Mouse (Mus musculus) midbrain, embryonic 16.5 days (tissue): ENCODE data around the gene Sema3g. TPM values are rescaled to one million over a fixed set of nuclear protein-coding genes. Genes with fewer than 3 reads are reported as not detected.

Experiments
- ATAC-seq: fragments of 200-750 bp; cut with Nextera tagmentation; 2 replicates; pipeline ENCODE4 v1.8.0; 2017; ENCODE audit warnings: moderate TSS enrichment
- H3K27ac ChIP-seq: fragments of 300-500 bp; sonication (generic); 2 replicates; pipeline ENCODE4 v1.5.1; 2014; ENCODE audit warnings: mild to moderate bottlenecking, low read length, mixed read lengths
- H3K27me3 ChIP-seq: fragments of 300-500 bp; sonication (generic); 2 replicates; pipeline ENCODE4 v1.6.1; 2014; ENCODE audit warnings: low read depth, low read length, mixed read lengths; ENCODE audit not compliant: control insufficient read depth, insufficient read depth
- H3K36me3 ChIP-seq: fragments of 300-500 bp; sonication (generic); 2 replicates; pipeline ENCODE4 v1.6.1; 2014; ENCODE audit warnings: mild to moderate bottlenecking, low read length, moderate library complexity, mixed read lengths; ENCODE audit not compliant: control insufficient read depth, insufficient read depth
- H3K4me1 ChIP-seq: fragments of 300-500 bp; sonication (generic); 2 replicates; pipeline ENCODE4 v1.6.1; 2014; ENCODE audit warnings: mild to moderate bottlenecking, low read length, mixed read lengths; ENCODE audit not compliant: control insufficient read depth, insufficient read depth
- H3K4me2 ChIP-seq: fragments of 300-500 bp; sonication (generic); 2 replicates; pipeline ENCODE4 v1.6.1; 2014; ENCODE audit warnings: mild to moderate bottlenecking, low read length, mixed read lengths
- H3K4me3 ChIP-seq: fragments of 300-500 bp; sonication (generic); 2 replicates; pipeline ENCODE4 v1.5.1; 2014; ENCODE audit warnings: low read depth, mild to moderate bottlenecking, low read length, moderate library complexity, mixed read lengths
- H3K9ac ChIP-seq: fragments of 300-500 bp; sonication (generic); 2 replicates; pipeline ENCODE4 v1.6.1; 2014; ENCODE audit warnings: low read depth, low read length, mixed read lengths
- H3K9me3 ChIP-seq: fragments of 300-500 bp; sonication (generic); replicated peaks from 2 replicates; pipeline ENCODE4 v1.6.1; 2014; ENCODE audit warnings: mild to moderate bottlenecking, low read length, mixed read lengths; ENCODE audit not compliant: control insufficient read depth, poor library complexity, severe bottlenecking
- WGBS: fragments of 180-500 bp; shearing (Covaris S2); extraction: QIAGEN DNeasy Blood & Tissue Kit; methylation state at CpG from one replicate; pipeline ENCODE4 v1.1.7; 2014; 5-methylcytosine and 5-hydroxymethylcytosine counted together
- polyA plus RNA-seq: library from polyadenylated mRNA; unstranded; fragments of >200 nt; fragmentation: Nextera tagmentation; extraction: Ambion mirVana; gene quantifications from 2 replicates; pipeline ENCODE4 v1.2.1, GENCODE M21; 2015

Sema3g gene
- polyA plus RNA-seq, 1 experiment from 2014 or later: 0.46 TPM

DNA sequence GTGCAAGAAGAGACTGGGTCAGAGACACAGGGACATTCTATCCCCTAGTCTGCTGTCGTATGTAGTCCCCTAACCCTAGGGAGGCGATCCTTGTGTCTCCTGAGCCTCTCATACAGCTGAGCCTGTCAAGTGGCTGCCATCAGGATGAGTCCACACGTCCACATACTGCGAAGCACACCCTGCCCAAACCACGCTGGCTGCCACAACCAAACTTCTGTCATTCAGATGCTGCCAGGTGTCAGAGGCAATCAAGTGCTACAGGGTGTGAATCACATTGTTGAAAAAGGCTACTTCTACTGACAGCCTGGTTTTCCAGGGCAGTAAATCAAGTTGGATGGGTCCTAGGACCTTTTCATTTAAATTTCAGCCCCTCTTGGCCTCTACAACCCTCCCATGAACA is 39.9 kb upstream of the Sema3g start:
- Histone ChIP-seq H3K9ac (no peak overlapping the region), H3K4me2 (no peak overlapping the region), H3K9me3 (no peaks in the 10 kb centered on the region), H3K27me3 (no peaks in the 10 kb centered on the region), H3K4me1 (no peaks in the 10 kb centered on the region), H3K27ac (no peak overlapping the region), H3K4me3 (no peak overlapping the region), H3K36me3 (peaks cover 76% of the 10 kb centered on the region)
- WGBS: 97% methylated on average over 5 of the region's 5 CpGs
- no peak for ATAC-seq

- no peak overlapping the region for H3K4me3 ChIP-seq
- H3K9me3 ChIP-seq: no peaks in the 10 kb centered on the region
- no peaks in the 10 kb centered on the region for H3K27me3 ChIP-seq
- peaks cover 74% of the 10 kb centered on the region for H3K36me3 ChIP-seq
- 93% methylated on average over 12 of the region's 12 CpGs for WGBS
- H3K4me1 ChIP-seq: no peaks in the 10 kb centered on the region
- H3K9ac ChIP-seq: no peak overlapping the region
- H3K27ac ChIP-seq: no peak overlapping the region
- ATAC-seq: no peak
- no peak overlapping the region for H3K4me2 ChIP-seq
Measured at GRCm38 (mm10) chr14:31179677-31180365, 37.8 kb upstream of the Sema3g start.

- Histone ChIP-seq H3K4me2 (no peak overlapping the region), H3K9me3 (no peaks in the 10 kb centered on the region), H3K4me3 (no peak overlapping the region), H3K36me3 (peaks cover 69% of the 10 kb centered on the region), H3K27ac (no peak overlapping the region), H3K27me3 (no peaks in the 10 kb centered on the region), H3K9ac (no peak overlapping the region), H3K4me1 (no peaks in the 10 kb centered on the region)
- WGBS: 89% methylated on average over 4 of the region's 4 CpGs
- no peak for ATAC-seq
Measured at GRCm38 (mm10) chr14:31181512-31181911, 36.1 kb upstream of the Sema3g start.

GRCm38 (mm10) chr14:31182786-31183290 is 34.8 kb upstream of the Sema3g start:
- Histone ChIP-seq H3K9me3 (no peaks in the 10 kb centered on the region), H3K4me3 (no peak overlapping the region), H3K27me3 (no peaks in the 10 kb centered on the region), H3K36me3 (peaks cover 69% of the 10 kb centered on the region), H3K4me1 (no peaks in the 10 kb centered on the region), H3K4me2 (no peak overlapping the region), H3K9ac (no peak overlapping the region), H3K27ac (no peak overlapping the region)
- ATAC-seq: no peak
- 71% methylated on average over 2 of the region's 2 CpGs for WGBS

DNA sequence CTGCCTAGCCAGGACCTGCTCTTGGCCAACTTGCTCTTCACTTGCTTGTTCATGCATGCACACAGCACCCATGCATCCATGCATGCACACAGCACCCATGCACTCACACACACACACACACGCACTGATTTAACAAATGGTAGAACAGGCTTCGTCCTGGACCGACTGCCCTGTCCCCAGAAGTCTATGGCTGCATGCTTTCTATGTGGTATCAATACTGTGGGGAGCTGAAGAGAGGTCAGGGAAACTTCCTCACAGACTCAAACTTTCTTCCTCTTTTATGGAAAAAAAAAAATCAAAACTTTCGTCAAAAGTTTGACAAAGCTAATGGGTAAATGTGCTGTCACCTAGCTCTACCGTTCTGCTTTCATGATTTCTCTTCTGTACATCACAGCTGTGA is 34.1 kb upstream of the Sema3g start:
- Histone ChIP-seq H3K36me3 (peaks cover 70% of the 10 kb centered on the region), H3K27ac (no peak overlapping the region)
- WGBS: 93% methylated on average over 5 of the region's 5 CpGs

DNA sequence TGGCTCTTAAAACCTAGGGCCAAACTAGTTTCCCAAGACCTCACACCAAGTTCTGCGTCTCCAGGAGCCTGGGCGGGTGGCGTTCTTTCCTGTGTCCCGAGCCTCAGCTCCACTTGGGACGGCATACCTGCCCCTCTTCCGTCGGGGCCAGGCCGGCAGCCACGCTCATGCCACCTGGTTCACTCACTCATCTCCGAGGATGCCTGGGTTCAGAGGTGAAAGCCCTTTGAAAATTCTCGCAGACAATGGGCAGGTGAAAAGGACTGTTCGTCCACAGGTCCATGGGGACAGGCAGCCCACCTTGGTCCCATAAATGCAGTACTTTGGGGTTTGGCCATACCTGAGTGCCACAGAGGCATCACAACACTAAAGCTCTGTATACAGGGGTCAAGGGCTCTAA is 33.5 kb upstream of the Sema3g start:
- Histone ChIP-seq H3K9me3 (no peaks in the 10 kb centered on the region), H3K27me3 (no peaks in the 10 kb centered on the region), H3K4me3 (no peak overlapping the region), H3K9ac (no peak overlapping the region), H3K4me1 (peaks cover 3% of the 10 kb centered on the region; the same call in 1 of the 2 replicates), H3K36me3 (peaks cover 70% of the 10 kb centered on the region), H3K4me2 (no peak overlapping the region), H3K27ac (no peak overlapping the region)
- no peak for ATAC-seq
- 89% methylated on average over 12 of the region's 12 CpGs for WGBS

More for the DNA sequence above, 34.1 kb upstream of the Sema3g start:
- Histone ChIP-seq H3K9me3 (no peaks in the 10 kb centered on the region), H3K4me3 (no peak overlapping the region), H3K4me1 (peaks cover 1% of the 10 kb centered on the region; the same call in 1 of the 2 replicates), H3K4me2 (no peak overlapping the region), H3K9ac (no peak overlapping the region), H3K27me3 (no peaks in the 10 kb centered on the region)
- no peak for ATAC-seq

- no peaks in the 10 kb centered on the region for H3K27me3 ChIP-seq
- H3K4me2 ChIP-seq: no peak overlapping the region
- no peak overlapping the region for H3K9ac ChIP-seq
- ATAC-seq: no peak
- no peak overlapping the region for H3K27ac ChIP-seq
- no peaks in the 10 kb centered on the region for H3K9me3 ChIP-seq
- WGBS: 92% methylated on average over 4 of the region's 4 CpGs
- H3K36me3 ChIP-seq: peaks cover 75% of the 10 kb centered on the region
- H3K4me3 ChIP-seq: no peak overlapping the region
- H3K4me1 ChIP-seq: peaks cover 3% of the 10 kb centered on the region; the same call in 1 of the 2 replicates
Measured at GRCm38 (mm10) chr14:31186656-31187055, 31.0 kb upstream of the Sema3g start.

- no peak overlapping the region for H3K9ac ChIP-seq
- H3K27me3 ChIP-seq: no peaks in the 10 kb centered on the region
- H3K36me3 ChIP-seq: peaks cover 76% of the 10 kb centered on the region
- 47% methylated on average over 6 of the region's 6 CpGs for WGBS
- peak; percentile 74 for ATAC-seq
- H3K9me3 ChIP-seq: no peaks in the 10 kb centered on the region
- no peak overlapping the region for H3K4me3 ChIP-seq
- no peak overlapping the region for H3K4me2 ChIP-seq
- H3K27ac ChIP-seq: 0 out of 2 replicates have a peak overlapping the region, but pooled peaks have one; percentile 56
- peaks cover 3% of the 10 kb centered on the region; the same call in 1 of the 2 replicates for H3K4me1 ChIP-seq
Measured at GRCm38 (mm10) chr14:31188771-31189181, 28.9 kb upstream of the Sema3g start.

DNA sequence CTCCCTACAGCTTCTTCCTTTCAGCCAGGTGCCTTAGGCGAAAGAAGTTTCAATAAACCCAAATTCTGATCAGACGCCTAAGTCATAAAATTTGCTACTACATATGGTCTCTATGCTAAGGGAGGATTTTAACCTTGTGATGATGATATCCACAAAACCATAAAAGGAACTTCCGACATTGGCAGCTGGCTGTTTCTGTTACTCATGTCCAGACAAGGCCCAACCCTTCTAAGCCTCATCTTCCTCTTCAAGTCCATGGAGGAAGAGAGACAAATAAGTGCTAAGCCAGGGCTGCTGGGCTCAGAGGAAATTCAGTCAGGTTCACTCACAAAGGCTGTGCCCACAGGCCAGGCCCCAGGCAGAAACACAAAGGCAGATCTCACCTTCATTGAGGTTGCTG is 28.3 kb upstream of the Sema3g start:
- Histone ChIP-seq H3K27me3 (no peaks in the 10 kb centered on the region), H3K4me3 (no peak overlapping the region), H3K9ac (no peak overlapping the region), H3K27ac (peak overlapping the region; percentile 56), H3K36me3 (peaks cover 70% of the 10 kb centered on the region), H3K4me1 (peaks cover 3% of the 10 kb centered on the region; the same call in 1 of the 2 replicates), H3K4me2 (no peak overlapping the region), H3K9me3 (no peaks in the 10 kb centered on the region)
- WGBS: 78% methylated on average over 3 of the region's 3 CpGs
- no peak for ATAC-seq
